Mouse (Mus musculus): ENCODE measurements around the gene Ppp1r15b.

DNA sequence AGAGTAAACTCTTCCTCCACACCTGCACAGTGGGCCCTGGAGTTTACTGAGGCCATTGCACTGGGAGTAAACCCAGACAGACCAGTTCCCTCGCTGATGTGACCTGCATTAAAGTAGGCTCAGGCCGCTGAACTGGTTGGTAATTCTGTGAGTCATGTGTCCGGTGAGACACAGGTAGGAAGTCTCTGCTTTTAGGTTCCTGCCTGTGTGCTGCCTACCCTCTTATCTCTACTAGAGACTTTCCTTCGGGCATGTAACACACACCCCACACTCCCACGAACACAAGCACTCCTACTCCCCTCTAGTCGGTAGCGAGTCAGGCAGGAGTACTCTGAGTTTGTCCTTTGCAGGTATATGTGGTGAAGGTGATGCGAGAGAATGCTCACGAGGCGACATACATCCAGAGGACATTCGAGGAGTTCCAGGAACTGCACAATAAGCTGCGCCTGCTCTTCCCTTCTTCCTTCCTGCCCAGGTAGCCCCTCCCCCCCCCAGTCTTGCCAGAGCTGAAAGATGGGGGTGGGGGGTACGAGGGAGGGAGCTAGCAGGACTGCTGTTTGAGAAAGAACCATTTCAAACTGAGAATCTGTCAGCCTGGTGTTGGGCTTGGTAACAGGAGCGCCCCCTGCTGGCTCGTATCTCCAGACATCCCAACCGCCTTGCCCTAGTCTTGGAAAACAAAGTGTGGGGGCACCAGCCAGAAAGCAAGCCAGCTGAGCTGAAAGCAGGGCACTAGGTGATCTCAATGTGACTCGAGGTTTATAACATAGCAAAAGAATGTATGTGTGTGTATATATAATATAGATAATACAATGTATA is 29.8 kb upstream of the Ppp1r15b start:
- TF ChIP-seq CTCF (IDR thresholded peaks at IDR 0.05; ENCODE audit: low read depth) (peak; percentile 90), EP300 (optimal IDR thresholded peaks at IDR 0.05) (no peak)
